Mouse (Mus musculus): ENCODE measurements at regions not wholly inside any gene's neighbourhood (a gene's known extent, or its start where the extent isn't known, plus 50 kb on each side); places are given as distances from the start of the nearest gene placed in this dataset.

GRCm38 (mm10) chr7:40636369-40636768 is 261.8 kb upstream of the Vstm2b start:
- no peak for TF ChIP-seq CTCF (IDR thresholded peaks at IDR 0.05; ENCODE audit: low read depth)
- no peak for TF ChIP-seq EP300 (IDR thresholded peaks at IDR 0.05; ENCODE audit: low read depth)

Measured in heart, postnatal 0 days (tissue).